Mouse (Mus musculus) cortical plate, adult 2 months (tissue): ENCODE data around the gene Pcbp1.

ENCODE experiments used
- CTCF ChIP-seq: fragments of 200-500 bp; IDR thresholded peaks from 2 replicates; pipeline ENCODE4 v1.5.1; 2011; ENCODE audit warnings: mild to moderate bottlenecking, control low read depth, low read length; ENCODE audit not compliant: insufficient read depth; ENCODE audit errors: extremely low read depth
- POLR2A ChIP-seq: fragments of 200-500 bp; IDR thresholded peaks from 2 replicates; pipeline ENCODE4 v1.6.1; 2011; ENCODE audit warnings: mild to moderate bottlenecking, low read length, control low read depth; ENCODE audit not compliant: insufficient read depth; ENCODE audit errors: extremely low read depth

GRCm38 (mm10) chr6:86476931-86477330, 49.2 kb downstream of the Pcbp1 start:
- TF ChIP-seq CTCF (no peak), POLR2A (no peak)
